Mouse (Mus musculus) kidney, postnatal 10 days (tissue): ENCODE measurements around the gene Spint1.

Experiments
- DNase-seq: peaks from one replicate; pipeline ENCODE4 v3.0.0; 2021; ENCODE audit warnings: mixed read lengths

Gene Spint1

DNA sequence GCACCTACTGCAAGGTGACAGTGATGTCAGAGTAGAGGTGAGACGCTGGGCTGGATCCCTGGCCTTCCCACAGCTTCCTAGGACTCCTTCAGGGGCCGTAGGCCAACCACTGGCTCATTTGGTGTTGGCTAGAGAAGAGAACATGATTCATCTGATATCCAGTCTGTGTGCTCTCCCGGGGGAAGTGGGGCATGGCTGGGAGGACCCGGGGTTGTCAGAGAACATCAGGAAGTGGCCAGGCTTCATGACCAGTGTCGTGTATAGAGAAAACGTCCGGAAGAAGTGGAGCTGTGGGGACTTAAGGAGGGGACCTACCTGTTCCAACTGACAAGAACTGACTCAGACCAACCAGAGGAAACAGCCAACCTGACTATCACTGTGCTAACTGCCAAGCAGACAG lies 8.1 kb downstream of the Spint1 start:
- no peak for DNase-seq

DNA sequence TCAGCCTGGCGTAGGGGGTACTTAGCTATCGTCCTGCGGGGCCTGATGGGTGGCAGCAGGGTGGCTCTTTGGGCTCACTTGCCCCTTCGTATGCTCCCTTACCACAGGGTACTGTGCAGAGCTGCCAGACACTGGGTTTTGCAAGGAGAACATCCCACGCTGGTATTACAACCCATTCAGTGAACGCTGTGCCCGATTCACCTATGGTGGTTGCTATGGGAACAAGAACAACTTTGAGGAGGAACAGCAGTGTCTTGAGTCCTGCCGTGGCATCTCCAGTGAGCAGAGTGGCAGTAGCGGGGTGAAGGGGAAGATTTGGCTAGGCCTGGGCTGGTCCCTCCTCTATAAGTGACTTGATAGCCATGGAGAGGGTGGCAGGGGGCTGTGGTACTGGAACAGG lies 10.7 kb downstream of the Spint1 start:
- no peak for DNase-seq

DNA sequence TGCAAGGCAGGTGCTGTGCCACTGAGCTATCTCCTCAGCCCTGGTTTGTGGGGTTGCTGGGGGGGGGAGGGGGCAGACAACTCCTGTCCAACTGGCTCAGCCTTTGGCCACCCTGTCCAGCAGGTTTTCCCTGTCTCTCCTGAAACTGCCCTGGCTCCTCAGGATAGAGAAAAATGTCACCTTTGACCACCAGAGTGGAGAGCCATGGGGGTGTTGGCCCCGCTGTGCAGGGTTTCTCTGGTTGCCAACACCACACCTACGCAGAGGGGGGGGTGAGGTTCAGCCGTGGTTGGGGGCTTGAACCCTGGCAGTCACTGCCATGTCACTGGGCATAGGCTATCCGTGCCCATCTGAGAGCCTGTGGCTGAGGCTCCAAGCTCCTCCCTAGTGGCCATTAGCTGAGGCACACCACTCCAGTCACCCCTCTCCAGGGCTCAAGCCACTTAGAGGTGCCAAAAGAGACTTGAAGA lies 12.5 kb downstream of the Spint1 start:
- DNase-seq, result peak; percentile 38

GRCm38 (mm10) chr2:119250377-119250776 lies 13.2 kb downstream of the Spint1 start:
- no peak for DNase-seq

GRCm38 (mm10) chr2:119250826-119251478 lies 13.8 kb downstream of the Spint1 start:
- peak; percentile 93 for DNase-seq

GRCm38 (mm10) chr2:119254976-119255375 lies 17.8 kb downstream of the Spint1 start:
- DNase-seq, result no peak

GRCm38 (mm10) chr2:119260518-119260917 lies 23.4 kb downstream of the Spint1 start:
- no peak for DNase-seq

DNA sequence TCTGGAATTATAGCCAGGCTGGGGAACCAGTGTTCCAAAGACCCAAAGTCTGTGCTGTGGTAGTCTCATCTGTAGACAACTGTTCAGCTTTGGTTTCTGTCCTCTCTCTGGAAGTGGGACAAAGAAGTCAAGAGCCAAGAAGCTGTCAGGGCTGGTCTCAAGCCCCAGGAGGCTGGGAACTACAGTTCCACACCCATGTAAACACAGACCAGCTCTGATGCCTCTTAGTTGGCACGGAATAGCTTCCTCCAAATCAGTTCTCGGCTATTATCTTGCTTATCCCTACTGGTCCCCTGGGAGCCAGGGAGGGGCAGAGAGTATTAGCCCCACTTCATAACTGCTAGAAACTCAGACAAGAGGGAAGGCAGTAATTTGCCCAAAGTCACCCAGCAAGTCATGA lies 24.2 kb downstream of the Spint1 start:
- no peak for DNase-seq

DNA sequence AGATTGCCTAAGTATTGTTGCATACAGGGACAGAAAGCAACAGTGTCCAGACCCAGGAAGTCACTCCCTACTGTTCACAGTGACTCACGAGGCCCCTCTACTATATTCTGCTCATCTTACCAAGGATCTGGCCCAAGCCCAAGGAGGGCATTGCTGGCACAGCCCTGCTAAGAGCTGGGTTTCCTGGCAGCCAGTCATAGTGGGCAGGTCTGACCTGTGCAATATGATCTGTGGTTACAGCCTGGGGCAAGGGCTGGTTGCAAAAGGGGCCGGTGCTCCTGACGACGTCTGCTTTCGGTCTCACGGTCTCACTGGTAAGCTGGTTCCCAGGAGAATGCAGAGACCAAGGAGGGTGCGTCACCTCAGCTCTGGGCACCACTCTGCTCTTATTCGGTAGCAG lies 25.8 kb downstream of the Spint1 start:
- peak; percentile 81 for DNase-seq

DNA sequence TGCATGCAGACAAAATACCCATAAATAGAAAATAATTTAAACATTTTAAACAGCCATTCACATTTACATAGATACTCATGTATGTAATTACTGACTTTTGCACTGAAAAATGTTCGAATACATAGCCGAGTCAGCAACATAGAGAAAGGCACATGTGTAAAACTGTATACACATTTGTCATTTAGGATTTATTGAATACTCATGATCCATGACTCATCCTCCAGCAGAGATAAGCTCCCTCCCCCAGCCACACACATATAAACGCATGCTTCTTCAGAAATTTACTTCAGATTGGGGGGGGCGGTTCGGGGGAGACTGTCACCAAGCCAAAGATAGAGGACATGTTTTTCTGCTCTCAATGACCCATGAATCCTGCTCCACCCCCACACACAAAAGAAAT lies 26.7 kb downstream of the Spint1 start:
- no peak for DNase-seq

- no peak for DNase-seq
Measured at GRCm38 (mm10) chr2:119270286-119270642, 33.1 kb downstream of the Spint1 start.

- peak; percentile 83 for DNase-seq
Measured at GRCm38 (mm10) chr2:119270643-119271331, 33.6 kb downstream of the Spint1 start, which contains the start of gene Rhov. Rhov (minus strand) TSS chr2:119271272.

DNA sequence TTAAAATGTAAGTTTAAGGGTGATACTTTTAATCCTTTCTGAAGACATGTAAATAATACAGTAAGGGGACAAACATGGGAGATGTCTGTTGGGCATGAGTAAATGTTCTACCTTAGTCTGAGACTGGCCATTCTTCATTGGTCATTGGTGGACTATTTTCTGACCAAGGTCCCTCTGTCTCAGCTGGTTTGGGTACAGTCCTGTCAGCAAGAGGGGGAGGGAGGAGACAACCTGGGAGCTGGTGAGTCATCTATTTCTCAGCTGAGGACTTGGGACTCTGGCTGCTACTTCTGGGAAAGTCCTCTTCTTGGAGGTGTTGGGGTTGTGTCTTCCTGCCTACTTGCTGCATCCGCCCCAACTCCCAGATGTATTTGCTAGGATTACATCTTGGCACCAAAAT lies 37.0 kb downstream of the Spint1 start:
- DNase-seq, result no peak

GRCm38 (mm10) chr2:119276926-119277325 lies 39.8 kb downstream of the Spint1 start:
- DNase-seq, result no peak

DNA sequence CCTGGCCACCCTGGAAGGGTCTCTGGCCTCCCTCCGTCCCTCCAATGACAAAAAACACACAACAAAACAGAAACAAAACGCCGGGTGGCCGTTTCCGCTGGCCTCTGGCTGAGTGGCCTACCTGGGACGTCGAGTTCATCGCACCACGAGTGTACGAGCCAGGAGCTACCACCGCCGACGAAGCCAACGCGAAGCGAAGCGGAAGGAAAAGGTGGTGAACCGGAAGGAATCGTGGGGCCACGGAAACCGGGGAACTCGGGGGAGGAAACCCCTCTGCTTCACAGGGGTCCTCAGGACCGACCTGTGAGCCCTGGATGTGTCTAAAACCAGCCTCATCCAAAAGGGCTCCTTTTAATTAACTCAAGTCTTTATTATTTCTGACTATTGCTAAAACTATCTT lies 40.6 kb downstream of the Spint1 start:
- DNase-seq, result no peak

- DNase-seq, result peak; percentile 33
Measured at GRCm38 (mm10) chr2:119281899-119282565, 44.9 kb downstream of the Spint1 start.

DNA sequence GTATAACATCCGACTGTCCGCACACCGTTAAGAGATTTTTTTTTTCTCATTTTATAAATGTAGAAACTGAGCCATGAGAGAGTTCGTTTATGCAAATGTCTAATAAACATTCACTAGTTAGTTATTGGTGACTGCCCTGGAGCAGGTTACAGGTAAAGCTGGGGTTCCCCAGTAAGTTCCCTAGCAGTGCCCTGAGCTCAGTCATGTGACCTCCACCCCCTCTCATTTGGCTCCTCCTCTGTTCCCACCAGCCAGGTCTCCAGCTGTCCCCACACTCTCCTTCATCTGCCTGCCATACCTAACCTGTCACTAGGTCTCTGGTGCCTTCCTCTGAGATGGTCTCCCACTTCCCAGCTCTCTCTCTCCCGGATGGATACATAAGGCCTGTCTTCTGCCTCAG lies 50.2 kb downstream of the Spint1 start:
- DNase-seq, result no peak

GRCm38 (mm10) chr2:119288270-119288882 lies 51.2 kb downstream of the Spint1 start, which contains the start of gene Vps18:
Vps18 (plus strand) TSS chr2:119288740.
- peak; percentile 99 for DNase-seq

DNA sequence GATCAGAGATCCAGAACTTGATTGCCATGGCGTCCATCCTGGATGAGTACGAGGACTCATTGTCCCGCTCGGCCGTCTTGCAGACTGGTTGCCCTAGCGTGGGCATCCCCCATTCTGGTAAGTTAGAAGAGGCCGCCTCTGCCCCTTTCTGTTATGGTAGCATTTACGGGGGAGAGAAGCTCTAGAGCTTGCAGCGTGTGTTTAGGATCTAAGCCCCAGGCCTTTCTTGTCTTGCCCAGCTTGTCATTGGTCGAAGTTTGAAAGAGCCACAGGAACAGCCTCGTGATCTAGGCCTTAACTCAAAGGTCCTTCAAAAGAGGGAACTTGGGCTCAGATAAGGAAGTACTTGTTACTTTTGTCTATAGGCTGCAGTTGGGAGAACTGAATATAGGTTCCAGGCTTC lies 51.9 kb downstream of the Spint1 start:
- no peak for DNase-seq

DNA sequence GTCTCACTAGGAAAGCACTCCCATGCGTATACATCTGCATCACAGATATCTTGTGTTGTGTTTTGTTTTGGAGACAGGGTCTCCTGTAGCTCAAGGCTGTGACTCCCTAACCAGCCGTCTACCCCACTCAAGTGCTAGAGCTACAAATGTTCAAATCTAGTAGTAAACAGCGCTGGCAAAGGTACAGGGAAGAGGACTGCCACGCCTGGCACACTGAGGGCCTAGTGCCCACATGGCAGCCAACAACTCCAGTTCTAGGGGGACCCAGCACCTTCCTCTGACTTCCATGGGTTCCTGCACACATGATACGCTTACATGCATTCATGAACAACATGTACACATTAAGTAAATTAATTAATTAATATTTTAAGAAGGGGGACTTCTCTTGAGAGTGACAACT lies 55.1 kb downstream of the Spint1 start:
- no peak for DNase-seq

- no peak for DNase-seq
Measured at GRCm38 (mm10) chr2:119292852-119293251, 55.7 kb downstream of the Spint1 start.

DNA sequence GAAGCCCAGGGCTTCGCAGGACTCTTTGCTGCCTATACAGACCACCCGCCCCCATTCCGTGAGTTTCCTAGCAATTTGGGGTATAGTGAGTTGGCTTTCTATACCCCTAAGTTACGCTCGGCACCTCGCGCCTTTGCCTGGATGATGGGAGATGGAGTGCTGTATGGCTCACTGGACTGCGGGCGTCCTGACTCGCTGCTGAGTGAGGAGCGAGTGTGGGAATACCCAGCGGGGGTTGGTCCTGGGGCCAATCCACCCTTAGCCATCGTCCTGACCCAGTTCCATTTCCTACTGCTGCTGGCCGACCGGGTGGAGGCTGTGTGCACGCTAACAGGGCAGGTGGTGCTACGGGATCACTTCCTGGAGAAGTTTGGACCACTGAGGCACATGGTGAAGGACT lies 56.1 kb downstream of the Spint1 start:
- DNase-seq, result no peak

DNA sequence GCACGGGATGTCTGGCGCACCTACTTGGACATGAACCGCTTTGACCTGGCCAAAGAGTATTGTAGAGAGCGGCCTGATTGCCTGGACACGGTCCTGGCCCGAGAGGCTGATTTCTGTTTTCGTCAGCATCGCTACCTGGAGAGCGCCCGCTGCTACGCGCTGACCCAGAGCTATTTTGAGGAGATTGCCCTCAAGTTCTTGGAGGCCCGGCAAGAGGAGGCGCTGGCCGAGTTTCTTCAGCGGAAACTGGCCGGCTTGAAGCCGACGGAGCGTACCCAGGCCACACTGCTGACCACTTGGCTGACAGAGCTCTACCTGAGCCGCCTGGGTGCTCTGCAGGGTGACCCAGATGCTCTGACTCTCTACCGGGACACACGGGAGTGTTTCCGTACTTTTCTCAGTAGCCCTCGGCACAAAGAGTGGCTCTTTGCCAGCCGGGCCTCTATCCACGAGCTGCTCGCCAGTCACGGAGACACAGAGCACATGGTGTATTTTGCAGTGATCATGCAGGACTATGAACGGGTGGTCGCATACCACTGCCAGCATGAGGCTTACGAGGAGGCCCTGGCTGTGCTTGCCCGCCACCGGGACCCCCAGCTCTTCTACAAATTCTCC lies 56.7 kb downstream of the Spint1 start:
- DNase-seq, result no peak
